Mouse (Mus musculus) ES-E14 (cell line): ENCODE measurements at regions not wholly inside any gene's neighbourhood (a gene's known extent, or its start where the extent isn't known, plus 50 kb on each side); places are given as distances from the start of the nearest gene placed in this dataset.

Experiments used
- CHD2 ChIP-seq: IDR thresholded peaks from 2 replicates; pipeline ENCODE4 v1.6.1; 2014; ENCODE audit warnings: mild to moderate bottlenecking, low read depth, low read length, inconsistent platforms
- ZC3H11A ChIP-seq: IDR thresholded peaks from 2 replicates; pipeline ENCODE4 v1.6.1; 2012; ENCODE audit warnings: low read depth, mild to moderate bottlenecking, inconsistent platforms, low read length, borderline replicate concordance

DNA sequence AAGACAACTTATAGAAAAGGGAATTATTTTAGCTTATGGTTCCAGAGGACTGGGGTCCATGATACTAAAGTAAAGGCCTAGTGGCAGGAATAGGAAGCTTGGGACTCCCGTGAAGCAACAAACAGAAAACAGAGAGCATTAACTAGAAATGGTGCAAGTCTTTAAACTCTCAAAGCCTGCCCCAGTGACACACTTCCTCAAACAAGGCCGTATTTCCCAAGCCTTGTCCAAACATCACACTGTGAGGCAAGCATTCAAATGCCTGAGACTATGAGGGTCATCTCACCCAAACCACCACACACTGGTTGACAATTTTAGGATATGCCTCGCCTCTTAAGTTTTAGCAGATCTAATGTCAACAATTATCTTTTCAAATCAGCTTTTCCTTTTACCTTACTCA lies 205.2 kb upstream of the Sp8 start:
- no peak for TF ChIP-seq ZC3H11A
- TF ChIP-seq CHD2 = no peak
